Mouse (Mus musculus) erythroblast, embryonic 14.5 days (primary cell): ENCODE results near the gene Atg7.

ENCODE experiments used
- GATA1 ChIP-seq: IDR thresholded peaks from 2 replicates; pipeline ENCODE4 v1.6.1; 2012; ENCODE audit warnings: low read length, inconsistent platforms, mixed read lengths
- TAL1 ChIP-seq: IDR thresholded peaks from 3 replicates; pipeline ENCODE4 v1.6.1; 2012; ENCODE audit warnings: low read length, inconsistent platforms, mixed read lengths

DNA sequence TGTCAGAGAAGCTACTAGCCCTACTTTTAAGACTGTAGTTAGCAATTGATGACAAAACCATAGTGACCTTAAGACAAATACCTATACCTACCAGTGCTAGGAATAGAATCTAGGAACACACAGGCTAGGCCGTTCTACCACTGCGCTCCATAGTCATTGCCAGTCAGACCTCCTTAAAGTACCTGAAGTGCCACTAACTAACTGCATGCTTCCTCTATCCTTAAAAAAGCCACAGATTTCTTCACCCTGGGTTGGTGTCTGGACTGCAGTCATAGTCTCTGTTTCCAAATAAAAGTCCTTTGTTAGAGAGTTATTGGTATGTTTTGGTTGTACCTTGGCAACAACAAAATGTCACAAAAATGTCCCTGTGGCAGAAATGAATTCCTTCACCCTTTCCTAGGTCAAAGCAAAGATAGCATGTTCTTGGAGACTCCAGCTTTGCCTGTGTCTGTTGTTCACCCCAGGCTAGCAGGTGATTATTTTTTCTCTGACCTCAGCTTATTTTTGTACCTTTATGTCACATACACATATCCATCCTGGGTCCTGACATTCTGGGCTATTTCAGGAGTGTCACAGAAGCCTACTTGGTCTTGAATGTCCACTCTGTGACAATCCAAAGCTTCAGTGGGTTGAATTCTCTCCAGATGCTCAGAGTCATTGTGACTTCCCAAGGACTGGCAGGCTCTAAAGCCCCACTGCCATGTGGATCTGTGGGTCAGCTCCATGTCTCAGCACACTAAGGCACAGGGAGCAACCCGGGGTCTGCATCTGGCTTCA, 165.9 kb downstream of the Atg7 start:
- TF ChIP-seq GATA1 (no peak), TAL1 (no peak)
